Mouse (Mus musculus) megakaryocyte, embryonic 14.5 days (primary cell): ENCODE measurements around the gene Ttc36.

Experiments
- FLI1 ChIP-seq: IDR thresholded peaks from 2 replicates; pipeline ENCODE4 v1.6.1; 2012; ENCODE audit warnings: low read length, inconsistent platforms, mixed read lengths
- GATA1 ChIP-seq: IDR thresholded peaks from 3 replicates; pipeline ENCODE4 v1.6.1; 2012; ENCODE audit warnings: mixed read lengths, low read length, inconsistent platforms, borderline replicate concordance

DNA sequence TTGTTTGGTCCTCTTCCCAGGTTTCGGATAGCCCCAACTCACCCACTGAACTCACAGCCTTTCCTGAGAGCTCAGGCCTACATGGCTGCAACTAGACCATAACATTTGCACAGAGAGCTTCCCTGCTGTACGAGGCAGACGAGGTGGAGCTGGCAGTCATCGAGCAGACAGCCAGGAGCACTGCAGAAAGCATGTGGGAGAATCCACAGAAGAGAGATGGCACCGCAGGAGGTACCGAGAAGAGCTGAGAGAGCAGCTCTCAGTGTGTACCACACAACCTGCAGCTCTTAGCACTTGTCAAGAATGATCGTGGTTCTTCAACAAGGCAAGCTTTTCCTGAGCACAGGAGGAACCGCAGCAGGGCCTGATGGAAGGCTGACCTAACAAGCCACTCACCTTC, 11.3 kb upstream of the Ttc36 start:
- TF ChIP-seq GATA1: no peak
- TF ChIP-seq FLI1: no peak
